Comparison of ENCODE assay signal across 14 mouse cellular contexts in the genomic region with DNA sequence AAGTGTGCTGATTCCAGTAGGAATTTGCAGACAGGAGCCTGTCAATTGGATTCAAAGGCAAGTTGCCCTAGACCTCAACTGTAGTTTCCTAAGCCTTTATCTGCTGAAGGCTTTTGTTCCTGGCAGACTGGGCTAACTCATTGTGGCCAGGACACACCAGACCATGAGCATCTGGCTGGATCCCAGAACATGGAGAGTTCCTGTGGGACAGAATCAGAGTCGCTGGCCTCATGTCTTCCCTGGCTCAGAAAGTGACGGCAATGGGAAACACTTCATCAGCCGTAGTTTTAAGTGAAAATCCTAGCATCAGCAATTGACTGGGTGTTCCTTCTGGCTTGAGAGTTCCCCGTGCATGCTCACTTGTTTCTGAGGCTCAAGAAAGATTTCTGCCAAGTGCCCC.
A peak's percentile ranks its signal among the peaks of the same experiment; 100 is the strongest.
DNase-seq lines count a peak whose midpoint lies in the region; ATAC-seq and TF ChIP-seq lines count a peak whose summit lies in the region.
"Had no signal": no experiment of that assay in that cellular context is flagged by ENCODE, and none has a peak within 500 bp of the region (broad histone marks: within the 10 kb centered on the region; RNA-seq: fewer than 3 reads in every experiment).

No protein-coding gene starts in this region.

- DNase-seq in adrenal gland, postnatal 10 days, result peak; percentile 11
- DNase-seq in adrenal gland, postnatal 25 days, result no peak
- peak; percentile 11 to 24 for DNase-seq in lung, adult 18-20 months
- DNase-seq in lung, adult 2 months, result no peak
- DNase-seq in heart, postnatal 4 days, result peak; percentile 53
- DNase-seq in hindbrain, embryonic 11.5 days (ENCODE audit: low spot score), result no peak
- DNase-seq in Muller cell, postnatal 12 days (ENCODE audit: inconsistent ontology term), result no peak
- DNase-seq: cerebellum, adult 11-12 months; retina, postnatal 1 day; thymus, postnatal 4 days had no signal

- H3K4me2 ChIP-seq in hindbrain, embryonic 11.5 days (replicated peaks; ENCODE audit: low read depth, low read length), result no peak overlapping the region
- H3K4me2 ChIP-seq: forebrain, embryonic 15.5 days had no signal

- TF ChIP-seq CTCF in lung, adult 2 months (IDR thresholded peaks at IDR 0.05; ENCODE audit: insufficient read depth, low read length), result no peak

- no peaks in the 10 kb centered on the region for H3K27me3 ChIP-seq in hindbrain, embryonic 11.5 days (ENCODE audit: control insufficient read depth, insufficient read depth, low read length)
- H3K27me3 ChIP-seq: forebrain, embryonic 15.5 days had no signal

- ATAC-seq in monocyte, adult 5-6 weeks (replicated peaks; ENCODE audit: insufficient number of reproducible peaks, low FRiP score, low TSS enrichment, poor library complexity, severe bottlenecking), result no peak
- no peak for ATAC-seq in hindbrain, embryonic 11.5 days (ENCODE audit: low FRiP score)
- ATAC-seq: forebrain, embryonic 15.5 days; midbrain, embryonic 16.5 days had no signal

- WGBS in lung, adult 2 months, result 57% methylated on average over 4 of the region's 4 CpGs
- 90% methylated on average over 4 of the region's 4 CpGs for WGBS in hindbrain, embryonic 11.5 days

- H3K4me1 ChIP-seq in lung, adult 2 months (ENCODE audit: control insufficient read depth, insufficient read depth, low read length), result peaks cover 4% of the 10 kb centered on the region; the same call in 1 of the 2 replicates
- no peaks in the 10 kb centered on the region for H3K4me1 ChIP-seq in hindbrain, embryonic 11.5 days (replicated peaks; ENCODE audit: control insufficient read depth, insufficient read depth, low read length)

- TF ChIP-seq POLR2A in lung, adult 2 months (IDR thresholded peaks at IDR 0.05; ENCODE audit: borderline replicate concordance, extremely low read depth, low read depth, low read length), result no peak

- H3K9ac ChIP-seq in hindbrain, embryonic 11.5 days (ENCODE audit: low read depth, low read length), result no peak overlapping the region
- H3K9ac ChIP-seq: forebrain, embryonic 15.5 days had no signal

- H3K4me3 ChIP-seq in lung, adult 2 months (replicated peaks; ENCODE audit: extremely low read depth, low read depth, low read length), result no peak overlapping the region
- H3K4me3 ChIP-seq in hindbrain, embryonic 11.5 days (ENCODE audit: low read depth, low read length), result no peak overlapping the region
- H3K4me3 ChIP-seq: forebrain, embryonic 15.5 days; layer of hippocampus, adult 2 months had no signal

- no peaks in the 10 kb centered on the region for H3K36me3 ChIP-seq in hindbrain, embryonic 11.5 days (ENCODE audit: control insufficient read depth, insufficient read depth, low read length)
- H3K36me3 ChIP-seq: forebrain, embryonic 15.5 days had no signal

- no peaks in the 10 kb centered on the region for H3K9me3 ChIP-seq in hindbrain, embryonic 11.5 days (ENCODE audit: control insufficient read depth, low read length)
- H3K9me3 ChIP-seq: forebrain, embryonic 15.5 days had no signal

- H3K27ac ChIP-seq in hindbrain, embryonic 11.5 days (ENCODE audit: low read depth, low read length), result no peak overlapping the region
- H3K27ac ChIP-seq: forebrain, embryonic 15.5 days; layer of hippocampus, adult 2 months had no signal

Comparison
In these comparisons a context has a peak if more than half of its experiments do, and no peak if none do; other contexts are left out.
1. DNase-seq: peak in adrenal gland, postnatal 10 days (single experiment), lung, adult 18-20 months (2 of 2) and heart, postnatal 4 days (single experiment); none in adrenal gland, postnatal 25 days (single experiment), lung, adult 2 months (single experiment), hindbrain, embryonic 11.5 days (single experiment) and Muller cell, postnatal 12 days (single experiment).